Comparison of ENCODE assay signal across 8 mouse cellular contexts in the genomic region with DNA sequence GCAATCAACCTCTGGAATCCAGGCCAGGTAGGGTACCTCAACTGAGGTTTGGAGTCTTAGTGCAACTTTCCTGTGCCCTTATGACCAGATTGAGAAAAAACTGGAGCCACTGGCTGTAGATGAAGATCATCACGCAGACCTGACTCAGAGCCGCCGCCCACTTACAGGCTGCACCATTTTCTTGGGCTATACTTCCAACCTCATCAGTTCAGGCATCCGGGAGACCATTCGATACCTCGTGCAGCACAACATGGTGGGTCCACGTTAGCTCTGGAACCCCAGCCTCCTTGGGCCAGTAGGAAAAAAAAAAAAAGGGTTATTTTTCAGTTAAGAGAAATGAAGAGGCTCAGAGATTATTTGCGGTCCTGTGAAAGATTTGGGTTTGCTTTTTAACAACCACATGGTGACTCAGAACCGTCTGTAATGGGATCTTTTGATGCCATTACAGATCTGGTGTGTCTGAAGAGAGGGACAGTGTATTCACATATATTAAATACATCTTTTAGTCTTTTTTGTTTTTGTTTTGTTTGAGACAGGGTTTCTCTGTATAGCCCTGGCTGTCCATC. TPM values are rescaled to one million over a fixed set of nuclear protein-coding genes. Genes with fewer than 3 reads are reported as not detected.
DNase-seq lines count a peak whose midpoint lies in the region; ATAC-seq and TF ChIP-seq lines count a peak whose summit lies in the region.

No protein-coding gene starts in this region.

- no peak for TF ChIP-seq CTCF in layer of hippocampus, adult 2 months (conservative IDR thresholded peaks at IDR 0.05)

- H3K27me3 ChIP-seq in hindbrain, embryonic 13.5 days = no peaks in the 10 kb centered on the region
- no peaks in the 10 kb centered on the region for H3K27me3 ChIP-seq in midbrain, embryonic 15.5 days (replicated peaks)

- H3K9me3 ChIP-seq in hindbrain, embryonic 13.5 days = no peaks in the 10 kb centered on the region
- H3K9me3 ChIP-seq in midbrain, embryonic 15.5 days = no peaks in the 10 kb centered on the region

- WGBS in hindbrain, embryonic 13.5 days = 47% methylated on average over 9 of the region's 9 CpGs
- 42% methylated on average over 9 of the region's 9 CpGs for WGBS in midbrain, embryonic 15.5 days

- intact Hi-C loops in gastrocnemius, postnatal 14 days (cut with DNase I; ENCODE audit: low total_unique reads) = no loop called here

- DNase-seq in layer of hippocampus, adult 2 months (ENCODE audit: low spot score in 2 of 2) = no peak
- no peak for DNase-seq in layer of hippocampus, adult 11-12 months (ENCODE audit: low spot score)
- peak; percentile 47 for DNase-seq in brain, adult 2 months (ENCODE audit: low read depth, low spot score)
- DNase-seq in urinary bladder, postnatal 10 days (ENCODE audit: low spot score) = no peak
- DNase-seq in gastrocnemius, postnatal 14 days = no peak

- H3K4me1 ChIP-seq in hindbrain, embryonic 13.5 days (replicated peaks) = peaks cover 25% of the 10 kb centered on the region
- peaks cover 22% of the 10 kb centered on the region for H3K4me1 ChIP-seq in midbrain, embryonic 15.5 days

- peak overlapping the region; percentile 92 for H3K4me3 ChIP-seq in layer of hippocampus, adult 2 months
- peak overlapping the region; percentile 87 for H3K4me3 ChIP-seq in hindbrain, embryonic 13.5 days
- H3K4me3 ChIP-seq in midbrain, embryonic 15.5 days = peak overlapping the region; percentile 79

- ATAC-seq in hindbrain, embryonic 13.5 days (ENCODE audit: low FRiP score) = no peak
- no peak for ATAC-seq in midbrain, embryonic 15.5 days (replicated peaks)
- no peak for ATAC-seq in megakaryocyte progenitor cell, adult 5-6 weeks (replicated peaks; ENCODE audit: poor library complexity)

- peak overlapping the region; percentile 68 for H3K4me2 ChIP-seq in hindbrain, embryonic 13.5 days
- peak overlapping the region; percentile 76 for H3K4me2 ChIP-seq in midbrain, embryonic 15.5 days

- peak overlapping the region; percentile 89 for H3K9ac ChIP-seq in hindbrain, embryonic 13.5 days
- peak overlapping the region; percentile 70 for H3K9ac ChIP-seq in midbrain, embryonic 15.5 days

- H3K36me3 ChIP-seq in hindbrain, embryonic 13.5 days = peaks cover 54% of the 10 kb centered on the region
- H3K36me3 ChIP-seq in midbrain, embryonic 15.5 days (replicated peaks) = peaks cover 19% of the 10 kb centered on the region

- H3K27ac ChIP-seq in layer of hippocampus, adult 2 months = peak overlapping the region; percentile 93
- peak overlapping the region; percentile 94 for H3K27ac ChIP-seq in hindbrain, embryonic 13.5 days
- peak overlapping the region; percentile 90 for H3K27ac ChIP-seq in midbrain, embryonic 15.5 days

RNA-seq across cellular contexts. Expression of a gene that starts 0.9 kb away (rescaled TPM):
- total RNA-seq in layer of hippocampus, adult 2 months (2021) = 10 to 100 TPM; 63.4 to 70.6 TPM
- polyA plus RNA-seq in hindbrain, embryonic 13.5 days (2015; fragmentation: Nextera tagmentation; extraction: Ambion mirVana) = 90.5 and 96.4 TPM in 2 replicates
- 111 and 112 TPM in 2 replicates for polyA plus RNA-seq in midbrain, embryonic 15.5 days (2015; fragmentation: Nextera tagmentation; extraction: Ambion mirVana)
- total RNA-seq in megakaryocyte progenitor cell, adult 5-6 weeks (2015) = 60.4 and 69.7 TPM in 2 replicates
- total RNA-seq in megakaryocyte progenitor cell, adult 5-6 weeks (2017) = 24.6 and 24.7 TPM in 2 replicates
- total RNA-seq in gastrocnemius, postnatal 14 days (2021) = 10 to 100 TPM; 18.2 to 20.2 TPM

RNA-seq across cellular contexts. Expression of a gene that starts 4.7 kb away (rescaled TPM):
- total RNA-seq in layer of hippocampus, adult 2 months (2021) = not detected
- polyA plus RNA-seq in hindbrain, embryonic 13.5 days (2015; fragmentation: Nextera tagmentation; extraction: Ambion mirVana) = 0.78 and 1.3 TPM in 2 replicates
- 0.89 and 2.0 TPM in 2 replicates for polyA plus RNA-seq in midbrain, embryonic 15.5 days (2015; fragmentation: Nextera tagmentation; extraction: Ambion mirVana)
- total RNA-seq in megakaryocyte progenitor cell, adult 5-6 weeks (2015) = not detected in 2 replicates
- not detected in 2 replicates for total RNA-seq in megakaryocyte progenitor cell, adult 5-6 weeks (2017)
- not detected for total RNA-seq in gastrocnemius, postnatal 14 days (2021)

RNA-seq across cellular contexts. Expression of a gene that starts 8.1 kb away (rescaled TPM):
- total RNA-seq in layer of hippocampus, adult 2 months (2021) = 10 to 100 TPM; 60.8 to 66.3 TPM
- 109 and 112 TPM in 2 replicates for polyA plus RNA-seq in hindbrain, embryonic 13.5 days (2015; fragmentation: Nextera tagmentation; extraction: Ambion mirVana)
- 135 TPM in 2 replicates for polyA plus RNA-seq in midbrain, embryonic 15.5 days (2015; fragmentation: Nextera tagmentation; extraction: Ambion mirVana)
- total RNA-seq in megakaryocyte progenitor cell, adult 5-6 weeks (2015) = 159 and 193 TPM in 2 replicates
- total RNA-seq in megakaryocyte progenitor cell, adult 5-6 weeks (2017) = 40.3 and 41.4 TPM in 2 replicates
- total RNA-seq in gastrocnemius, postnatal 14 days (2021) = 10 to 100 TPM; 45.3 to 46.2 TPM

RNA-seq across cellular contexts. Expression of a gene that starts 8.7 kb away (rescaled TPM):
- total RNA-seq in layer of hippocampus, adult 2 months (2021) = 10 to 100 TPM; 26.7 to 29.0 TPM
- 50.5 and 53.0 TPM in 2 replicates for polyA plus RNA-seq in hindbrain, embryonic 13.5 days (2015; fragmentation: Nextera tagmentation; extraction: Ambion mirVana)
- polyA plus RNA-seq in midbrain, embryonic 15.5 days (2015; fragmentation: Nextera tagmentation; extraction: Ambion mirVana) = 60.3 and 66.9 TPM in 2 replicates
- 33.1 and 44.3 TPM in 2 replicates for total RNA-seq in megakaryocyte progenitor cell, adult 5-6 weeks (2015)
- total RNA-seq in megakaryocyte progenitor cell, adult 5-6 weeks (2017) = 23.5 and 33.7 TPM in 2 replicates
- total RNA-seq in gastrocnemius, postnatal 14 days (2021) = 10 to 100 TPM; 13.2 to 15.1 TPM

RNA-seq across cellular contexts. Expression of a gene that starts 10.6 kb away (rescaled TPM):
- total RNA-seq in layer of hippocampus, adult 2 months (2021) = 10 to 100 TPM; 32.9 to 37.5 TPM
- polyA plus RNA-seq in hindbrain, embryonic 13.5 days (2015; fragmentation: Nextera tagmentation; extraction: Ambion mirVana) = 17.7 and 19.4 TPM in 2 replicates
- 19.8 and 20.0 TPM in 2 replicates for polyA plus RNA-seq in midbrain, embryonic 15.5 days (2015; fragmentation: Nextera tagmentation; extraction: Ambion mirVana)
- 86.9 and 95.2 TPM in 2 replicates for total RNA-seq in megakaryocyte progenitor cell, adult 5-6 weeks (2015)
- total RNA-seq in megakaryocyte progenitor cell, adult 5-6 weeks (2017) = 60.2 and 69.6 TPM in 2 replicates
- total RNA-seq in gastrocnemius, postnatal 14 days (2021) = 10 to 100 TPM; 13.6 to 14.0 TPM
